Comparison of ENCODE assay signal across 23 mouse cellular contexts in the genomic region with DNA sequence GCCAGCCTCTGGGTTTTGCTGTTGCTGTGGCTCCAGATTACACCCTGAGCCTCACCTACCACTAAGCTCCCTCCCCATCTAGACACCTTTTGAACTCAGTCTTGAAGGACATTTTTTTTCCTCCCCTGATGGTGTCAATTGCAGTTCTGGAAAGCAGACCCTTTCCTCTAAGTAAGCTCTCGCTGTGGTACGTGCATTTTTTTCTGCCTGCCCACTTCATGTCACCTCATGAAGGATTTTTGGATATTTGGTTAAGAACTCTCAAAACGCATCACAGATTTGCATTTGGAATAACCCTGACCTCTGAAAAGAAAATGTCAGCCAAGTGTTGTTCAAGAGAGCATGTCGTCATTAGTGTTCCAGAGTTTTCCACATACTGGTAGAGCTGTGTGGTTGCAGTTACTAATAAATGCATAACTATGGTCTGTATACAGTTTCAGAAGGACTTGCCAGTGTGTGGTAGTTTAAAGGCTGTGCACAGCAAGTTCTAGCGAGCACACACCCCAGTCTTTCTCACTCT. TPM values are rescaled to one million over a fixed set of nuclear protein-coding genes. Genes with fewer than 3 reads are reported as not detected.
DNase-seq lines count a peak whose midpoint lies in the region; ATAC-seq and TF ChIP-seq lines count a peak whose summit lies in the region.
"Had no signal": no experiment of that assay in that cellular context is flagged by ENCODE, and none has a peak within 500 bp of the region (broad histone marks: within the 10 kb centered on the region; RNA-seq: fewer than 3 reads in every experiment).

No protein-coding gene starts in this region.

- WGBS in kidney, embryonic 15.5 days = 65% methylated on average over 5 of the region's 5 CpGs
- 49% methylated on average over 5 of the region's 5 CpGs for WGBS in lung, embryonic 14.5 days
- 58% methylated on average over 5 of the region's 5 CpGs for WGBS in limb, embryonic 13.5 days
- 76% methylated on average over 5 of the region's 5 CpGs for WGBS in hindbrain, postnatal 0 days

- no peak overlapping the region for H3K27ac ChIP-seq in kidney, embryonic 15.5 days
- H3K27ac ChIP-seq in lung, embryonic 14.5 days (ENCODE audit: low read depth) = no peak overlapping the region
- peak overlapping the region; percentile 78 for H3K27ac ChIP-seq in CH12.LX (ENCODE audit: insufficient read depth, low read depth)
- no peak overlapping the region for H3K27ac ChIP-seq in limb, embryonic 13.5 days
- H3K27ac ChIP-seq in hindbrain, postnatal 0 days = no peak overlapping the region
- H3K27ac ChIP-seq in layer of hippocampus, adult 2 months = no peak overlapping the region
- H3K27ac ChIP-seq: embryonic facial prominence, embryonic 10.5 days; embryonic facial prominence, embryonic 12.5 days; forebrain, embryonic 13.5 days; forebrain, embryonic 15.5 days had no signal

- H3K4me3 ChIP-seq in kidney, embryonic 15.5 days (replicated peaks) = no peak overlapping the region
- H3K4me3 ChIP-seq in lung, embryonic 14.5 days (ENCODE audit: low read depth, low read length) = no peak overlapping the region
- peak overlapping the region; percentile 61 to 86 (median 66) for H3K4me3 ChIP-seq in CH12.LX (replicated peaks in 1 of 3; ENCODE audit: low read depth in 2 of 3, low read length in 2 of 3, poor library complexity in 1 of 3)
- no peak overlapping the region for H3K4me3 ChIP-seq in limb, embryonic 13.5 days
- no peak overlapping the region for H3K4me3 ChIP-seq in hindbrain, postnatal 0 days (ENCODE audit: low read length)
- no peak overlapping the region for H3K4me3 ChIP-seq in layer of hippocampus, adult 2 months
- H3K4me3 ChIP-seq: forebrain, embryonic 13.5 days; forebrain, embryonic 15.5 days had no signal

- H3K4me2 ChIP-seq in kidney, embryonic 15.5 days = 0 out of 2 replicates have a peak overlapping the region, but pooled peaks have one; percentile 100
- 0 out of 2 replicates have a peak overlapping the region, but pooled peaks have one; percentile 99 for H3K4me2 ChIP-seq in lung, embryonic 14.5 days
- peak overlapping the region; percentile 84 for H3K4me2 ChIP-seq in CH12.LX (ENCODE audit: insufficient read depth, low read depth, poor library complexity, severe bottlenecking)
- H3K4me2 ChIP-seq in limb, embryonic 13.5 days (replicated peaks) = peak overlapping the region; percentile 95
- H3K4me2 ChIP-seq in hindbrain, postnatal 0 days (ENCODE audit: low read depth, low read length) = no peak overlapping the region
- H3K4me2 ChIP-seq: forebrain, embryonic 13.5 days; forebrain, embryonic 15.5 days had no signal

- no peak for ATAC-seq in kidney, embryonic 15.5 days (replicated peaks; ENCODE audit: low FRiP score)
- no peak for ATAC-seq in lung, embryonic 14.5 days (ENCODE audit: insufficient read depth)
- ATAC-seq in limb, embryonic 13.5 days (ENCODE audit: low FRiP score, low read depth) = no peak
- no peak for ATAC-seq in hindbrain, postnatal 0 days
- ATAC-seq: activated CD4-positive, CD25-positive, alpha-beta regulatory T cell, adult 4 months; forebrain, embryonic 13.5 days; forebrain, embryonic 15.5 days; Patski had no signal

- peak; percentile 85 for TF ChIP-seq EP300 in CH12.LX (IDR thresholded peaks at IDR 0.05; ENCODE audit: low read length)

- 0 out of 2 replicates have a peak, but pooled peaks cover 15% of the 10 kb centered on the region for H3K27me3 ChIP-seq in kidney, embryonic 15.5 days
- peaks cover 6% of the 10 kb centered on the region; the same call in 1 of the 2 replicates for H3K27me3 ChIP-seq in lung, embryonic 14.5 days (ENCODE audit: insufficient read depth, low read length)
- no peaks in the 10 kb centered on the region for H3K27me3 ChIP-seq in CH12.LX (replicated peaks)
- H3K27me3 ChIP-seq in limb, embryonic 13.5 days = peaks cover 17% of the 10 kb centered on the region; the same call in 1 of the 2 replicates
- peaks cover 6% of the 10 kb centered on the region; the same call in 1 of the 2 replicates for H3K27me3 ChIP-seq in hindbrain, postnatal 0 days (ENCODE audit: insufficient read depth, low read length)
- H3K27me3 ChIP-seq: Patski had no signal

- TF ChIP-seq CTCF in lung, embryonic 14.5 days (IDR thresholded peaks at IDR 0.05; ENCODE audit: low read depth) = no peak
- no peak for TF ChIP-seq CTCF in CH12.LX (conservative IDR thresholded peaks at IDR 0.05 in 1 of 2, IDR thresholded peaks at IDR 0.05 in 1 of 2; ENCODE audit: low read depth in 2 of 2, low read length in 2 of 2)
- no peak for TF ChIP-seq CTCF in hindbrain, postnatal 0 days (IDR thresholded peaks at IDR 0.05; ENCODE audit: low read depth)
- no peak for TF ChIP-seq CTCF in layer of hippocampus, adult 2 months (conservative IDR thresholded peaks at IDR 0.05)

- no peak overlapping the region for H3K9ac ChIP-seq in kidney, embryonic 15.5 days
- H3K9ac ChIP-seq in lung, embryonic 14.5 days = no peak overlapping the region
- H3K9ac ChIP-seq in CH12.LX (ENCODE audit: insufficient read depth, low read depth) = peak overlapping the region; percentile 78
- H3K9ac ChIP-seq in limb, embryonic 13.5 days = no peak overlapping the region
- no peak overlapping the region for H3K9ac ChIP-seq in hindbrain, postnatal 0 days (replicated peaks; ENCODE audit: low read length)
- H3K9ac ChIP-seq: embryonic facial prominence, embryonic 12.5 days; forebrain, embryonic 13.5 days; forebrain, embryonic 15.5 days had no signal

- no peaks in the 10 kb centered on the region for H3K9me3 ChIP-seq in kidney, embryonic 15.5 days (replicated peaks)
- no peaks in the 10 kb centered on the region for H3K9me3 ChIP-seq in lung, embryonic 14.5 days (ENCODE audit: low read depth, low read length)
- H3K9me3 ChIP-seq in CH12.LX (replicated peaks; ENCODE audit: low read length) = peaks cover 9% of the 10 kb centered on the region
- peaks cover 6% of the 10 kb centered on the region; the same call in 1 of the 2 replicates for H3K9me3 ChIP-seq in limb, embryonic 13.5 days
- no peaks in the 10 kb centered on the region for H3K9me3 ChIP-seq in hindbrain, postnatal 0 days (ENCODE audit: low read length)
- H3K9me3 ChIP-seq: embryonic facial prominence, embryonic 10.5 days; embryonic facial prominence, embryonic 12.5 days; forebrain, embryonic 13.5 days; forebrain, embryonic 15.5 days had no signal

- dilution Hi-C loops in CH12.LX (cut with MboI; ENCODE audit: extremely low pct_ligation_motif_present, extremely low pct_unique_long_range_greater_than_20kb, low sequenced_read_pairs) = no loop called here

- peaks cover 30% of the 10 kb centered on the region for H3K4me1 ChIP-seq in kidney, embryonic 15.5 days
- H3K4me1 ChIP-seq in lung, embryonic 14.5 days (ENCODE audit: insufficient read depth) = peaks cover 12% of the 10 kb centered on the region; the same call in 1 of the 2 replicates
- H3K4me1 ChIP-seq in CH12.LX (ENCODE audit: control insufficient read depth in 1 of 2, insufficient read depth in 2 of 2) = peaks cover 24 to 68% of the 10 kb centered on the region in 2 experiments
- H3K4me1 ChIP-seq in limb, embryonic 13.5 days = peaks cover 28% of the 10 kb centered on the region
- no peaks in the 10 kb centered on the region for H3K4me1 ChIP-seq in hindbrain, postnatal 0 days (ENCODE audit: insufficient read depth, low read length)

- H3K79me2 ChIP-seq in CH12.LX (replicated peaks; ENCODE audit: control insufficient read depth, extremely low read depth, insufficient read depth, poor library complexity, severe bottlenecking) = peaks cover 6% of the 10 kb centered on the region; the same call in 1 of the 2 replicates

- no peak for TF ChIP-seq POLR2A in CH12.LX (IDR thresholded peaks at IDR 0.05; ENCODE audit: low read depth, low read length)

- no peaks in the 10 kb centered on the region for H3K36me3 ChIP-seq in kidney, embryonic 15.5 days
- H3K36me3 ChIP-seq in lung, embryonic 14.5 days (ENCODE audit: insufficient read depth) = no peaks in the 10 kb centered on the region
- peaks cover 18 to 30% of the 10 kb centered on the region in 2 experiments for H3K36me3 ChIP-seq in CH12.LX (replicated peaks in 1 of 2; ENCODE audit: control insufficient read depth in 1 of 2, insufficient read depth in 1 of 2, low read length in 1 of 2)
- H3K36me3 ChIP-seq in limb, embryonic 13.5 days = peaks cover 4% of the 10 kb centered on the region; the same call in 1 of the 2 replicates
- no peaks in the 10 kb centered on the region for H3K36me3 ChIP-seq in hindbrain, postnatal 0 days (ENCODE audit: insufficient read depth, low read length)
- H3K36me3 ChIP-seq: embryonic facial prominence, embryonic 10.5 days; embryonic facial prominence, embryonic 12.5 days; forebrain, embryonic 15.5 days; G1E had no signal

- no peak for DNase-seq in kidney, postnatal 10 days
- DNase-seq in lung, embryonic 14.5 days = no peak
- no peak for DNase-seq in lung, postnatal 36 days
- DNase-seq in CH12.LX (ENCODE audit: extremely low read depth) = peak; percentile 76
- DNase-seq in hindbrain, postnatal 0 days (ENCODE audit: low spot score) = no peak
- DNase-seq in layer of hippocampus, adult 2 months (ENCODE audit: low spot score in 2 of 2) = no peak
- DNase-seq: adrenal gland, adult 8-10 months; adrenal gland, postnatal 14 days; adrenal gland, postnatal 36 days; cerebellum, adult 11-12 months; cerebellum, adult 2 months; cerebellum, adult 9-10 months; cerebellum, postnatal 10 days; cerebellum, postnatal 25 days had no signal

- TF ChIP-seq RAD21 in CH12.LX (IDR thresholded peaks at IDR 0.05; ENCODE audit: low read depth, low read length) = no peak

- in situ Hi-C loops in CH12.LX (cut with MboI; ENCODE audit: low pct_ligation_motif_present, low pct_unique_long_range_greater_than_20kb, low sequenced_read_pairs) = loop anchor here (10.0 to 25.0 kb wide), 2 partner anchors 85 to 712 kb away; partner anchors contain the start of gene Nek2

RNA-seq across cellular contexts. Expression of gene Batf3, which starts 2.2 kb away (rescaled TPM):
- polyA plus RNA-seq in kidney, embryonic 15.5 days (2015; fragmentation: Nextera tagmentation; extraction: Ambion mirVana) = 12.5 and 13.7 TPM in 2 replicates
- 14.2 and 15.0 TPM in 2 replicates for polyA plus RNA-seq in lung, embryonic 14.5 days (2014; fragmentation: Nextera tagmentation; extraction: Ambion mirVana)
- total RNA-seq in CH12.LX (2012; rRNA removed) = 38.7 and 50.4 TPM in 2 replicates
- 33.0 and 44.7 TPM in 2 replicates for total RNA-seq in CH12.LX (2014; rRNA removed)
- polyA plus RNA-seq in CH12.LX (2012; ENCODE audit: insufficient read length, low read depth) = 42.5 and 48.1 TPM in 2 replicates
- polyA plus RNA-seq in limb, embryonic 13.5 days (2015; fragmentation: Nextera tagmentation; extraction: Ambion mirVana) = 16.6 and 16.7 TPM in 2 replicates
- 1.0 and 4.7 TPM in 2 replicates for total RNA-seq in hindbrain, postnatal 0 days (2014; rRNA removed)
- 4.0 and 4.1 TPM in 2 replicates for polyA plus RNA-seq in hindbrain, postnatal 0 days (2015; fragmentation: Nextera tagmentation; extraction: Ambion mirVana)
- 1 to 10 TPM in 1 of 2 experiments, under 1 TPM in 1; 0.98 to 1.7 TPM for total RNA-seq in layer of hippocampus, adult 2 months (2021)
- polyA plus RNA-seq: activated CD4-positive, CD25-positive, alpha-beta regulatory T cell, adult 4 months had no signal

RNA-seq across cellular contexts. Expression of gene Nsl1, which starts 37.0 kb away (rescaled TPM):
- 22.1 and 23.1 TPM in 2 replicates for polyA plus RNA-seq in kidney, embryonic 15.5 days (2015; fragmentation: Nextera tagmentation; extraction: Ambion mirVana)
- polyA plus RNA-seq in lung, embryonic 14.5 days (2014; fragmentation: Nextera tagmentation; extraction: Ambion mirVana) = 30.1 and 30.5 TPM in 2 replicates
- 17.4 and 17.9 TPM in 2 replicates for total RNA-seq in CH12.LX (2012; rRNA removed)
- 24.9 and 27.1 TPM in 2 replicates for total RNA-seq in CH12.LX (2014; rRNA removed)
- polyA plus RNA-seq in CH12.LX (2012; ENCODE audit: insufficient read length, low read depth) = 16.0 and 20.0 TPM in 2 replicates
- polyA plus RNA-seq in limb, embryonic 13.5 days (2015; fragmentation: Nextera tagmentation; extraction: Ambion mirVana) = 22.8 and 24.2 TPM in 2 replicates
- 1.2 and 2.7 TPM in 2 replicates for total RNA-seq in hindbrain, postnatal 0 days (2014; rRNA removed)
- polyA plus RNA-seq in hindbrain, postnatal 0 days (2015; fragmentation: Nextera tagmentation; extraction: Ambion mirVana) = 3.2 and 4.4 TPM in 2 replicates
- total RNA-seq in layer of hippocampus, adult 2 months (2021) = 1 to 10 TPM in 1 of 2 experiments, under 1 TPM in 1; 0.87 to 1.3 TPM

RNA-seq across cellular contexts. Expression of gene Tatdn3, which starts 37.1 kb away (rescaled TPM):
- 12.8 and 13.8 TPM in 2 replicates for polyA plus RNA-seq in kidney, embryonic 15.5 days (2015; fragmentation: Nextera tagmentation; extraction: Ambion mirVana)
- 12.7 and 15.2 TPM in 2 replicates for polyA plus RNA-seq in lung, embryonic 14.5 days (2014; fragmentation: Nextera tagmentation; extraction: Ambion mirVana)
- 12.9 TPM in 2 replicates for total RNA-seq in CH12.LX (2012; rRNA removed)
- total RNA-seq in CH12.LX (2014; rRNA removed) = 17.2 and 17.3 TPM in 2 replicates
- 11.3 and 12.7 TPM in 2 replicates for polyA plus RNA-seq in CH12.LX (2012; ENCODE audit: insufficient read length, low read depth)
- 15.0 and 15.3 TPM in 2 replicates for polyA plus RNA-seq in limb, embryonic 13.5 days (2015; fragmentation: Nextera tagmentation; extraction: Ambion mirVana)
- 9.1 and 14.8 TPM in 2 replicates for total RNA-seq in hindbrain, postnatal 0 days (2014; rRNA removed)
- polyA plus RNA-seq in hindbrain, postnatal 0 days (2015; fragmentation: Nextera tagmentation; extraction: Ambion mirVana) = 15.6 and 18.0 TPM in 2 replicates
- 10 to 100 TPM; 38.4 to 48.7 TPM for total RNA-seq in layer of hippocampus, adult 2 months (2021)

Comparison
In these comparisons a context has a peak if more than half of its experiments do, and no peak if none do; other contexts are left out.
1. H3K4me3 ChIP-seq: peak in CH12.LX (3 of 3); none in kidney, embryonic 15.5 days (single experiment), lung, embryonic 14.5 days (single experiment), limb, embryonic 13.5 days (single experiment), hindbrain, postnatal 0 days (single experiment) and layer of hippocampus, adult 2 months (single experiment).